Mouse (Mus musculus) neural tube, embryonic 14.5 days (tissue): ENCODE data around the gene Fgfr2. TPM values are rescaled to one million over a fixed set of nuclear protein-coding genes. Genes with fewer than 3 reads are reported as not detected.

Experiments
- ATAC-seq: fragments of 200-750 bp; cut with Nextera tagmentation; 2 replicates; pipeline ENCODE4 v1.8.0; 2017; ENCODE audit warnings: low read depth, mild to moderate bottlenecking, moderate TSS enrichment, moderate library complexity
- H3K27ac ChIP-seq: fragments of 300-500 bp; sonication (generic); 2 replicates; pipeline ENCODE4 v1.5.1; 2014; ENCODE audit warnings: low read depth, mild to moderate bottlenecking, control low read depth, low read length, moderate library complexity, mixed read lengths
- H3K27me3 ChIP-seq: fragments of 300-500 bp; sonication (generic); 2 replicates; pipeline ENCODE4 v1.6.1; 2014; ENCODE audit warnings: low read length; ENCODE audit not compliant: control insufficient read depth, insufficient read depth
- H3K36me3 ChIP-seq: fragments of 300-500 bp; sonication (generic); 2 replicates; pipeline ENCODE4 v1.6.1; 2014; ENCODE audit warnings: low read length, mixed read lengths; ENCODE audit not compliant: control insufficient read depth, insufficient read depth
- H3K4me1 ChIP-seq: fragments of 300-500 bp; sonication (generic); 2 replicates; pipeline ENCODE4 v1.6.1; 2014; ENCODE audit warnings: low read length; ENCODE audit not compliant: control insufficient read depth, insufficient read depth
- H3K4me2 ChIP-seq: fragments of 300-500 bp; sonication (generic); 2 replicates; pipeline ENCODE4 v1.6.1; 2014; ENCODE audit warnings: mild to moderate bottlenecking, low read depth, low read length, control low read depth
- H3K4me3 ChIP-seq: fragments of 300-500 bp; sonication (generic); 2 replicates; pipeline ENCODE4 v1.5.1; 2014; ENCODE audit warnings: low read depth, low read length, control low read depth, mixed read lengths
- H3K9ac ChIP-seq: fragments of 300-500 bp; sonication (generic); replicated peaks from 2 replicates; pipeline ENCODE4 v1.6.1; 2014; ENCODE audit warnings: low read depth, mild to moderate bottlenecking, control low read depth, low read length, mixed read lengths
- H3K9me3 ChIP-seq: fragments of 300-500 bp; sonication (generic); 2 replicates; pipeline ENCODE4 v1.6.1; 2016; ENCODE audit warnings: low read length; ENCODE audit not compliant: control insufficient read depth
- WGBS: fragments of 180-500 bp; shearing (Covaris S2); extraction: QIAGEN DNeasy Blood & Tissue Kit; methylation state at CpG from one replicate; pipeline ENCODE4 v1.1.7; 2014; 5-methylcytosine and 5-hydroxymethylcytosine counted together
- polyA plus RNA-seq: library from polyadenylated mRNA; unstranded; fragments of >200 nt; fragmentation: Nextera tagmentation; extraction: Ambion mirVana; gene quantifications from 2 replicates; pipeline ENCODE4 v1.2.1, GENCODE M21; 2014

Fgfr2 gene
- polyA plus RNA-seq, 1 experiment from 2014 or later: 28.1 TPM

DNA sequence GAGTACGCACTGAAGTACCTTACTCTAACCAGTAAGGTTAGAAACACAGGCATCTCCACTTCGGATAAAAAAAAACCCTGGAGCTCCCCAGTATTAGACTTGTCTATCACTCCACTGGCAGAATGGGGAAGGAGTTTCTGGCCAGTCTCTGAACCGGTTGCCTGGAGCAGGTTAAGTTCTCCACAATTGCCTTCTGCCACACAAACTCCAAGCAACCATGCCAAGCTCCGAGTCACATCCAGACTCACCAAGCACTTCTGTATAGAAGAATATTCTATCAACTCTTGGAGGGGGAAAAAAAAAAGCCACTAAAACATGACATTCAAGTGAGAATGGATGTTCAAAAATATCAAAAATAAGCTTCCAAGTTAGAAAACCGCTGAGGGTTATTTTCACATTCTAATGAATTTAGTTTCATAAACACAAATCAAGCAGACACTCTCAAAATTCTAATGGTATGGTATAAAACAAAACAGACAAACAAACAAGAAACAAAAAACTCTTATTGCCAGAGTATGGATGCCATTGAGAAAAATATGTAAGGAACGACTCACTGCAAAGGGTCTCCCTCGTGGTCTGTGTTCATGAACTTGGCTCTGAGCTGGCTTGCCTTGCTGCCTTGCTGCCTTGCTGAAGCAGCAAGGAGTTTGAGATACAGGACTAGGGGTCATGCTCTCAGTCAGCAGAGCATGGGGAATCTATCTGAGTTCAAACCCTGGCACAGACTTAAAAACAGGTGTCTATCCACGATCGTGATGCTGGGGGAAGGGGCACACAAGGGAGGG lies 28.2 kb downstream of the Fgfr2 start:
- no peak for ATAC-seq
- no peak overlapping the region for H3K9ac ChIP-seq
- H3K9me3 ChIP-seq: no peaks in the 10 kb centered on the region
- H3K4me2 ChIP-seq: no peak overlapping the region
- H3K4me3 ChIP-seq: no peak overlapping the region
- H3K27ac ChIP-seq: no peak overlapping the region
- H3K4me1 ChIP-seq: peaks cover 14% of the 10 kb centered on the region
- no peaks in the 10 kb centered on the region for H3K27me3 ChIP-seq
- WGBS: 88% methylated on average over 9 of the region's 9 CpGs
- no peaks in the 10 kb centered on the region for H3K36me3 ChIP-seq

DNA sequence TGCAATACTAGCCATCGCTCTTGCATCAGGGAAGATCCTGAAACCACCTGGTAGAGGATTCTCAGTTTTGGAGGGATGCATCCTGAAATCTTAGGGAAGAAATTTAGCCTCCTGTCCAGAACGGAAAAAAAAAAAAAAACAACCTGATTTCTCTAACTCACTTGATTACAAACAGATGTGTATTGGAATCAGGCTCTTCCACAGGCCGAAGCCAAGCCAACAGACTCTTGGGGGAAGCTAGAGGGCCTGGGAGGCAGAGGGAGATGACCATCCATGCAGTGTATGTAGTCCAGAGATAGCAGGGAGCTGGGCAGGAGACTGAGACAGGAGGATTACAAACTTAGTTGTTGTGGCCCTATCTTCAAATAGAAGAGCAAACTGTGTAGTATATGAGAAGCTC lies 29.0 kb downstream of the Fgfr2 start:
- H3K4me1 ChIP-seq: peaks cover 16% of the 10 kb centered on the region
- H3K36me3 ChIP-seq: no peaks in the 10 kb centered on the region
- 83% methylated on average over 3 of the region's 3 CpGs for WGBS
- no peak overlapping the region for H3K27ac ChIP-seq
- no peak overlapping the region for H3K4me2 ChIP-seq
- H3K9me3 ChIP-seq: no peaks in the 10 kb centered on the region
- H3K4me3 ChIP-seq: no peak overlapping the region
- ATAC-seq: no peak
- H3K27me3 ChIP-seq: no peaks in the 10 kb centered on the region
- H3K9ac ChIP-seq: no peak overlapping the region

DNA sequence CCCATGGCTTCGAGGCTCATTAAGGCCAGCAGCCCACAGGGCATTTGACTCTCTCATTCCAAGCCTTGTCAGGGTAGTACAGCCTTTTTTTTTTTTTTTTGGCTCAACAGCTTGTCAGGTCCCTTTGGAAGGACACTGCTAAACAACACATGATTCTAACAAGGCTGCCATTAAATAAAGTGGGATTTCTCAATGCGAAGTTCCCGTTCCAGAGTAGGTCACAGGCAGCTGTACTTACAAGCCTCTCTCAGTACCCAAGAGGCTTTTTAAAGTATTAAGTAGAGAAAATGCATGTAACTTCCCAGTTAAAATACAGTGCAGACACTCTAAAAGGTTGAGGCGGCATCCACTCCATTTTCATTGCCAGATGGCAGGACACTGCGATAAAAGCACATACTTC lies 29.4 kb downstream of the Fgfr2 start:
- H3K9ac ChIP-seq: no peak overlapping the region
- no peaks in the 10 kb centered on the region for H3K27me3 ChIP-seq
- no peak overlapping the region for H3K27ac ChIP-seq
- no peak overlapping the region for H3K4me2 ChIP-seq
- H3K9me3 ChIP-seq: no peaks in the 10 kb centered on the region
- no peak overlapping the region for H3K4me3 ChIP-seq
- no peak for ATAC-seq
- no peaks in the 10 kb centered on the region for H3K36me3 ChIP-seq
- peaks cover 21% of the 10 kb centered on the region for H3K4me1 ChIP-seq
- 74% methylated on average over 5 of the region's 5 CpGs for WGBS

DNA sequence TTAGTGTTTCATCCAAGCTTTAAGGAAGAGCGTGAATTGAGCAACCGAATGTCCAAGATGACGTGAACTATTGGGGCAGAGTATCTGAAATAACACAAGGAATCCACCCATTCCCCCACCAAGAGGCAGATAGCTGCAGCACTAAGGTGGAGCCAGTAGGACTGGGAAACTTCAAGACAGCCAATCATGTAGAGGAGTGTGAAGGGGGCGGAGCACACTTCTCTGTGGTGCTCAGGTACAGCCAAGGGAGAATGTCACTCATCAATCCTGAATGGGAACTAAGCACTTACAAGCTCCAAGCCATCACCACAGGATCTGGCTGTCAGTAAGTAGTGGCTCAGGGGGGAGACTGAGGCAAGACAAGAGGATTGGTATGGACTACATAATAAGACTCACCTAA lies 32.5 kb downstream of the Fgfr2 start:
- Histone ChIP-seq H3K9ac (no peak overlapping the region), H3K27ac (no peak overlapping the region), H3K4me3 (no peak overlapping the region), H3K27me3 (no peaks in the 10 kb centered on the region), H3K4me2 (no peak overlapping the region), H3K9me3 (no peaks in the 10 kb centered on the region), H3K36me3 (no peaks in the 10 kb centered on the region), H3K4me1 (peaks cover 26% of the 10 kb centered on the region)
- ATAC-seq: no peak
- 89% methylated on average over 4 of the region's 4 CpGs for WGBS

DNA sequence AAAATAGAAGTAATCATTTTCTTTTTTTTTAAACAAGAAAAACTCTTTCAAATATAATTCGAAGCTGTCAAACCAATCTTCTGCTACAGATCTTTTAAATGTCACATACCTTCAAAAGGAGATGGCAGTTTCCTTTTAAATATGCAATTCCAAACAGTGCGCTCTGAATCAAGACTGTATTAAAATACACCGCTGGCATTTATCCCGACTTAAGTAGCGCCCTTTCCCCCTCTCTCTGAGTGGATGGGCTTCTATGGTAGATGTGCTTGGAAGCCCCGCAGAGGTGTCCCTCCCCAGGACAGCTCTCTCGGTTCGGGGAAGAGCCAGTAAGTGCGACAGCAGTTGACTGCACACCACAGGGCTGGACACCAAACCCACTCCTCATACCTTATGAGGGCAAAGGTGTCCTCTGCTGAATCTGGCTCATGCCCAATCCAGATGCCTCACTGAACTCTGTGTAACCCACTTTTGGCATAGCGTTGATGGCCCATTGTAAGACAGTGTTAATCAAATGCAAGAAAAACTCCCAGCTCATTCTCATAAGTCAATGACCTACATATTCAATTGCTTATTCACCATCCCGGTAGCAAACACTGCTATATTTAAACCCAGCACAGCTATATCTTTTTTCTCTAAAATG lies 33.4 kb downstream of the Fgfr2 start:
- Histone ChIP-seq H3K27ac (no peak overlapping the region), H3K9me3 (no peaks in the 10 kb centered on the region), H3K36me3 (no peaks in the 10 kb centered on the region), H3K4me2 (no peak overlapping the region), H3K9ac (no peak overlapping the region), H3K27me3 (no peaks in the 10 kb centered on the region), H3K4me3 (no peak overlapping the region), H3K4me1 (peaks cover 26% of the 10 kb centered on the region)
- 73% methylated on average over 11 of the region's 11 CpGs for WGBS
- no peak for ATAC-seq

DNA sequence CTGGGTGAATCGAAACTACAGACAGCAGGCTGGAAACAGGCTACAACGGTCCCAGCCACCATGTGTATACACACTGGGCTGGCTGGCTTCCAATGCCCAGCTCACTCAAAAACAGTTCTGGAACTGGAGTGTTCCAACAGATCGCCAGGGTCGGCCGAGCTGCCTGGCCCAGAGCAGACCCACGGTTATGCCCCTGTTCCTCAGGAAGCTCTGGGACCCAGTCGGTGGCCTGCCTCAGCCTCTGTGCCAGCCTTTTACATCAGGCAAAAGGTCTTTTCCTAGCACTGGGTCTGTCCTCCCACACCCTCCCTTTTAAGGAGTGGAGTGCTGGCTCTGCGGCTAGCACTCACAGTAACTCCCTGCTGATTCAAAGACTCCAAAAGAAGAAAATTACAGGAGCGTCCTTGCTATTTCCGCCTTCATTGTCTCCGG lies 34.3 kb downstream of the Fgfr2 start:
- no peaks in the 10 kb centered on the region for H3K9me3 ChIP-seq
- no peaks in the 10 kb centered on the region for H3K36me3 ChIP-seq
- WGBS: 30% methylated on average over 11 of the region's 11 CpGs

DNA sequence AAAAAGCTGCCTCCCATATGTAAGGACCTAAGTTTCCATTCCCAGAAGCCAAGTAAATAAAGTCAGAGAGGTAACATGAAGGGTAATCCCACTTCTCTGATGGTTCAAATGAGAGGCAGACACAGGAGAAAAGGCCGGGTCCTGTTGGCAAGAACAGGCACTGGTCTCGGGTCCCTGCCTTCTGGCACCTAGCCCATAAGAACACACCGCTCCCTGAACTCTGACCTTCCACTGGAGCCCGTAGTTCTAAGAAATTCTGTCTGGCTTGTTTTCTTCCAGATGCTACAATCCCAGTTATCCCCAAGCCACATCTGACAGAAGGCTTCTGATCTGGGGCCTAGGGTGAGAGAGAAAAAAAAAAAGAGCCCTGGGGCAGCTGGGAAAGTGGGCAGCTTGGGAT lies 34.7 kb downstream of the Fgfr2 start:
- H3K4me2 ChIP-seq: no peak overlapping the region; the same call in 1 of the 2 replicates
- no peaks in the 10 kb centered on the region for H3K27me3 ChIP-seq
- H3K9ac ChIP-seq: no peak overlapping the region
- peaks cover 26% of the 10 kb centered on the region for H3K4me1 ChIP-seq
- H3K27ac ChIP-seq: peak overlapping the region; percentile 16; the same call in 1 of the 2 replicates
- no peak for ATAC-seq
- WGBS: 71% methylated on average over 4 of the region's 4 CpGs
- H3K4me3 ChIP-seq: no peak overlapping the region
- no peaks in the 10 kb centered on the region for H3K36me3 ChIP-seq
- H3K9me3 ChIP-seq: no peaks in the 10 kb centered on the region

More for the DNA sequence above, 34.3 kb downstream of the Fgfr2 start:
- H3K27ac ChIP-seq: peak overlapping the region; percentile 34; the same call in 1 of the 2 replicates
- H3K4me2 ChIP-seq: peak overlapping the region; percentile 11; the same call in 1 of the 2 replicates
- H3K4me3 ChIP-seq: no peak overlapping the region
- H3K27me3 ChIP-seq: no peaks in the 10 kb centered on the region
- ATAC-seq: no peak
- H3K9ac ChIP-seq: no peak overlapping the region
- peaks cover 26% of the 10 kb centered on the region for H3K4me1 ChIP-seq

DNA sequence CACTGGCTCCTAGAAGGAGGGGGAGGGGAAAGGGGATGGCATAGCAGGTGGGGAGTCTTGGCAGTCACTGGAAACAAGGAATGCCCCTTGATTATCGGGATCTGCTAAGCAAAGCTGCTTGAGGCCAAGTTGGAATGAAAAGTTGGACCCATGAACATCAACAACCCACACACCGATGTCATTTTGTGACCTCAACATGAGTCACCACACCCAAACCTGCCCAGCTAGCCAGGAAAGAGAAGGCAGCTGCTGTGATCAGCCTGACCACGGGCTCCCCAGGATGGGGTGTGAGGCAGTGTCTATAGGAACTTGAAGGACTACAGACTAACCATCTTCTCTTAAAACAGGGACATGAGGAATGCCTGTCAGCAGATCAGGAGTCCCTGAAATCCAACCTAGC lies 37.7 kb downstream of the Fgfr2 start:
- Histone ChIP-seq H3K4me2 (no peak overlapping the region), H3K9ac (no peak overlapping the region), H3K27me3 (no peaks in the 10 kb centered on the region), H3K9me3 (no peaks in the 10 kb centered on the region), H3K27ac (no peak overlapping the region), H3K4me3 (no peak overlapping the region), H3K4me1 (peaks cover 43% of the 10 kb centered on the region), H3K36me3 (no peaks in the 10 kb centered on the region)
- no peak for ATAC-seq
- WGBS: 83% methylated on average over 3 of the region's 3 CpGs

DNA sequence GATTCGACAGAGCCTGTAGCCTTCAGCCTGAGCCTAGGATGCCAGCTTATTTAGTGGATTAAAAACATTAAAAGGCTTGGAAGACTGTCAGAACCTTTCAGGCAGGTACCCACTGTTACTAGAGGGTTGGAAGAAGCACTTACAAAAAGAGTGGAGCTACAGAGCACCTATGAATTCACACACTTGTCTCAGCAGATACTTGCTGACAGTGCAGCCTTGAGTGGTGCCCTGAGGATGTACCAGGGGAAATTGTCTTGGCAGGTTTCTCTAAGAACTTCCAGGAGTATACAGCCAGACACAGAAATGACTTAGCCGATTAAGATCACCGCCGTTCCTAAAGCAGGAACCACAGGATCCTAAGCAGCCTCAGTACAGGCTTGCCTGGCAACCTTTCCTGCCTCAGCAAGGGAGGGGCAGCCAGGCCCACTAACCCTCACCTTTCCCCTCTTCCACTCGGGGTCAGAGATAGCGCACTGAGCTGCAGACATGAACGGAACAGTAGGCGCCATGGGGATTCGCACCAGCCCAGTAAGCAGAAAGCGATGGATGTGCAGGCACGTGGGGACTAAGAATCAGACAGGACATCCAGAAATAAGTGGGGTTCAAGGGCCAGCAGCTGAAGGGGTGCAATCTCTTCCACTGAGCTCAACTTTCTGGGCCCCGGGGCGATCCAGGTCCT lies 39.1 kb downstream of the Fgfr2 start:
- Histone ChIP-seq H3K4me2 (no peak overlapping the region), H3K36me3 (no peaks in the 10 kb centered on the region), H3K4me1 (peaks cover 35% of the 10 kb centered on the region), H3K27ac (no peak overlapping the region), H3K4me3 (no peak overlapping the region), H3K9me3 (no peaks in the 10 kb centered on the region), H3K9ac (no peak overlapping the region), H3K27me3 (no peaks in the 10 kb centered on the region)
- no peak for ATAC-seq
- 90% methylated on average over 13 of the region's 13 CpGs for WGBS
